Mouse (Mus musculus) heart, postnatal 0 days (tissue): ENCODE data around the gene Brd7. TPM values are rescaled to one million over a fixed set of nuclear protein-coding genes. Genes with fewer than 3 reads are reported as not detected.

Experiments
- ATAC-seq: fragments of 200-750 bp; cut with Nextera tagmentation; 2 replicates; pipeline ENCODE4 v1.8.0; 2017; ENCODE audit warnings: low read depth, moderate number of reproducible peaks, moderate library complexity; ENCODE audit not compliant: insufficient read depth
- DNase-seq: peaks from one replicate; pipeline ENCODE4 v3.0.0-alpha.2; 2016; ENCODE audit warnings: low spot score
- H3K27ac ChIP-seq: fragments of 300-500 bp; sonication (generic); 2 replicates; pipeline ENCODE4 v1.5.1; 2014; ENCODE audit warnings: low read depth, mild to moderate bottlenecking
- H3K27me3 ChIP-seq: fragments of 300-500 bp; sonication (generic); 2 replicates; pipeline ENCODE4 v1.6.1; 2014; ENCODE audit warnings: low read length, mixed read lengths; ENCODE audit not compliant: control insufficient read depth, insufficient read depth
- H3K36me3 ChIP-seq: fragments of 300-500 bp; sonication (generic); replicated peaks from 2 replicates; pipeline ENCODE4 v1.6.1; 2014; ENCODE audit warnings: low read length, mixed read lengths; ENCODE audit not compliant: control insufficient read depth, insufficient read depth
- H3K4me1 ChIP-seq: fragments of 300-500 bp; sonication (generic); 2 replicates; pipeline ENCODE4 v1.6.1; 2014; ENCODE audit warnings: antibody characterized with exemption; ENCODE audit not compliant: control insufficient read depth, insufficient read depth
- H3K4me2 ChIP-seq: fragments of 300-500 bp; sonication (generic); 2 replicates; pipeline ENCODE4 v1.6.1; 2014; ENCODE audit warnings: low read depth, mild to moderate bottlenecking, low read length, moderate library complexity
- H3K4me3 ChIP-seq: fragments of 300-500 bp; sonication (generic); 2 replicates; pipeline ENCODE4 v1.5.1; 2014; ENCODE audit warnings: low read depth, low read length
- H3K9ac ChIP-seq: fragments of 300-500 bp; sonication (generic); replicated peaks from 2 replicates; pipeline ENCODE4 v1.6.1; 2014; ENCODE audit warnings: low read depth, low read length, mixed read lengths
- H3K9me3 ChIP-seq: fragments of 300-500 bp; sonication (generic); replicated peaks from 2 replicates; pipeline ENCODE4 v1.6.1; 2016; ENCODE audit warnings: low read length; ENCODE audit not compliant: control insufficient read depth
- CTCF ChIP-seq: IDR thresholded peaks from 2 replicates; pipeline ENCODE4 v1.5.1; 2016; ENCODE audit warnings: antibody characterized with exemption, control low read depth, low read depth
- EP300 ChIP-seq: IDR thresholded peaks from 2 replicates; pipeline ENCODE4 v1.6.1; 2016; ENCODE audit warnings: antibody characterized with exemption, low read depth
- WGBS: fragments of 180-500 bp; shearing (Covaris S2); extraction: QIAGEN DNeasy Blood & Tissue Kit; methylation state at CpG from one replicate; pipeline ENCODE4 v1.1.7; 2014; 5-methylcytosine and 5-hydroxymethylcytosine counted together
- polyA plus RNA-seq: library from polyadenylated mRNA; unstranded; fragments of >200 nt; fragmentation: Nextera tagmentation; extraction: Ambion mirVana; gene quantifications from 2 replicates; pipeline ENCODE4 v1.2.1, GENCODE M21; 2015
- total RNA-seq: library from RNA; depleted of rRNA; stranded (reverse); fragments of >200 nt; gene quantifications from 2 replicates; pipeline ENCODE4 v1.2.3, GENCODE M21; 2014; ENCODE audit warnings: low replicate concordance

The Brd7 gene
- total and polyA plus RNA-seq, 2 experiments from 2014 or later: 23.8 to 70.2 TPM

- peak; percentile 53; the same call in 1 of the 2 replicates for ATAC-seq
- no peak overlapping the region for H3K4me2 ChIP-seq
- no peak overlapping the region for H3K27ac ChIP-seq
- no peaks in the 10 kb centered on the region for H3K36me3 ChIP-seq
- no peak overlapping the region for H3K9ac ChIP-seq
- H3K4me3 ChIP-seq: no peak overlapping the region
- H3K4me1 ChIP-seq: no peaks in the 10 kb centered on the region; the same call in 1 of the 2 replicates
- H3K9me3 ChIP-seq: no peaks in the 10 kb centered on the region
- no peaks in the 10 kb centered on the region for H3K27me3 ChIP-seq
- no peak for DNase-seq
- TF ChIP-seq CTCF: peak; percentile 40
- no peak for TF ChIP-seq EP300
- WGBS: 20% methylated on average over 6 of the region's 6 CpGs
These were observed 7.2 kb upstream of the Brd7 start for GRCm38 (mm10) chr8:88369221-88369620.

GRCm38 (mm10) chr8:88362446-88363150 is 604 bp upstream of the Brd7 start:
- Histone ChIP-seq H3K9me3 (no peaks in the 10 kb centered on the region), H3K4me2 (peak overlapping the region; percentile 81), H3K27me3 (no peaks in the 10 kb centered on the region), H3K36me3 (peaks cover 20% of the 10 kb centered on the region), H3K4me1 (peaks cover 18% of the 10 kb centered on the region), H3K9ac (peak overlapping the region; percentile 99), H3K4me3 (peak overlapping the region; percentile 98), H3K27ac (peak overlapping the region; percentile 91)
- TF ChIP-seq EP300: no peak
- no peak for TF ChIP-seq CTCF
- 15% methylated on average over 11 of the region's 11 CpGs for WGBS
- ATAC-seq (peak; percentile 7; the same call in 1 of the 2 replicates), DNase-seq (peak; percentile 11)

- TF ChIP-seq CTCF (no peak), EP300 (no peak)
- peak overlapping the region; percentile 98 for H3K4me3 ChIP-seq
- WGBS: under 1% methylated on average over 31 of the region's 31 CpGs
- peak overlapping the region; percentile 99 for H3K9ac ChIP-seq
- peaks cover 34% of the 10 kb centered on the region for H3K36me3 ChIP-seq
- DNase-seq (peak; percentile 18), ATAC-seq (no peak)
- H3K4me2 ChIP-seq: peak overlapping the region; percentile 81
- peaks cover 18% of the 10 kb centered on the region for H3K4me1 ChIP-seq
- no peaks in the 10 kb centered on the region for H3K9me3 ChIP-seq
- H3K27ac ChIP-seq: peak overlapping the region; percentile 91
- no peaks in the 10 kb centered on the region for H3K27me3 ChIP-seq
These were observed 818 bp downstream of the Brd7 start for GRCm38 (mm10) chr8:88361044-88361707.

GRCm38 (mm10) chr8:88359959-88360358 is 2.0 kb downstream of the Brd7 start:
- no peak for TF ChIP-seq EP300
- peak; percentile 20; the same call in 1 of the 2 replicates for TF ChIP-seq CTCF
- Histone ChIP-seq H3K27me3 (no peaks in the 10 kb centered on the region), H3K4me1 (peaks cover 18% of the 10 kb centered on the region), H3K9me3 (no peaks in the 10 kb centered on the region), H3K4me3 (peak overlapping the region; percentile 98), H3K27ac (peak overlapping the region; percentile 34), H3K4me2 (peak overlapping the region; percentile 81), H3K36me3 (peaks cover 46% of the 10 kb centered on the region), H3K9ac (0 out of 2 replicates have a peak overlapping the region, but pooled peaks have one; percentile 20)
- WGBS: 66% methylated on average over 2 of the region's 2 CpGs
- ATAC-seq (no peak), DNase-seq (peak; percentile 58)

- DNase-seq: no peak
- WGBS: 71% methylated on average over 5 of the region's 5 CpGs
- no peak overlapping the region for H3K4me3 ChIP-seq
- no peak for ATAC-seq
- peaks cover 14% of the 10 kb centered on the region for H3K4me1 ChIP-seq
- no peak overlapping the region for H3K9ac ChIP-seq
- TF ChIP-seq CTCF: peak; percentile 27; the same call in 1 of the 2 replicates
- TF ChIP-seq EP300: no peak
- no peaks in the 10 kb centered on the region for H3K9me3 ChIP-seq
- H3K27me3 ChIP-seq: no peaks in the 10 kb centered on the region
- H3K27ac ChIP-seq: no peak overlapping the region
- peaks cover 65% of the 10 kb centered on the region for H3K36me3 ChIP-seq
- H3K4me2 ChIP-seq: no peak overlapping the region
These were observed 4.0 kb downstream of the Brd7 start for GRCm38 (mm10) chr8:88357946-88358345.
